Mouse (Mus musculus): ENCODE results near the gene Washc4. TPM values are rescaled to one million over a fixed set of nuclear protein-coding genes. Genes with fewer than 3 reads are reported as not detected.

The Washc4 gene
- polyA plus RNA-seq, 1 experiment: 3.9 TPM

DNA sequence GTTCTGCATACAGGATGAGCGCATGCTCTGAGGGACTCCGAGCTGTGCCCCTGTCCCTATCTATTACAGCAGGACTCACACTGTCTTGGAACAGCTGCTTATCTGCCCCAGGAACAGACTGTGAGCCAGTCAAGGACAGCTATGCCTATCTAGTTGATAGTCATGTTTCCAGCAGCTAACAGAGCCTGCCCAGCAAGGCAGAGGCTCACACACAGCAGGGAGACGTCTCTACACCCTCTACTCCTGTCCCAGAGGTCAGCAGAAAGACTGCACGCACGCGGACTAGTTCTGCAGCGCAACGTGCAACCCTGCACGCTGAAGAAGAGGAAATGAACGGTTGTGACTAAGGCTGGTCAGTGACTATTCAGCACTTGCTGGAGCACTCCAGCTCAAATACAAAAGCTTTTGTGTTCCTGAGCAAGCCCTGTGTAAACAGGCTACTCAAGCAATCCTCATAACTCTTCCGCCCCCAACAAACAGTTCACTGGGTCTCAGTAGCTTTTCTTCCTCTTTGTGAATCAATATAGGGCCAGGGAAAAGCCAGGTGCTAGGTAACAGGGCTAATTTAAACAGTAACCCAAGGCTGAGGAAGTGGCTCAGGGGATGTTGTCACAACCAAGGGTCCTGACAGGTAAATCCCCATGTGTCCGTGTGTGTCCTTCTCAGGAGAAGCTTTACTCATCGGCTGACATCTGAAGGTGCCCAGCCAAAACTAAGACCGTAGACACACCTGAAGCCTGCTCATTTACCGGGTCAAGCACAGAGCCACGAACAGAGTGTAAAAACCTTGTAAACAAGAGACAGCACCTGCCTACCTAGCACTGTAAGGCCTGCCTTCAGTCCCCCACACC is 101.5 kb downstream of the Washc4 start:
- WGBS: 37% methylated on average over 16 of the region's 16 CpGs
- H3K4me1 ChIP-seq (ENCODE audit: control insufficient read depth, insufficient read depth, low read length): peaks cover 26% of the 10 kb centered on the region
- no peak for DNase-seq
- TF ChIP-seq CTCF (IDR thresholded peaks at IDR 0.05; ENCODE audit: insufficient read depth, low read length) (no peak), POLR2A (IDR thresholded peaks at IDR 0.05; ENCODE audit: borderline replicate concordance, extremely low read depth, low read depth, low read length) (no peak)
- no peak overlapping the region for H3K4me3 ChIP-seq (replicated peaks; ENCODE audit: extremely low read depth, low read depth, low read length)

DNA sequence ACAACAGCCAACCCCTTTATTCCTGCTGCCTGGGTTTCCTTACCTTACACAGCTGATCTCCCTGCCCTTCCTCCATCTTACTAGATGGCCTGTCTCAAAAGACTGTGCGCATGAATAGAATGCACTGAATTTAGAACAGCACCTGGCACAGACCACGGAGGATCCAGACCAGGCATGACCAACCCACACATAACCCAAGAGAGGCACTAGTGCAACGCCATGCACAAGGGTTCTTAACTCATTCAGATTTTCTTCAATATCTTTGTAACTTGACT is 102.1 kb downstream of the Washc4 start:
- Histone ChIP-seq H3K4me3 (replicated peaks; ENCODE audit: extremely low read depth, low read depth, low read length) (no peak overlapping the region), H3K4me1 (ENCODE audit: control insufficient read depth, insufficient read depth, low read length) (peaks cover 26% of the 10 kb centered on the region)
- TF ChIP-seq CTCF (IDR thresholded peaks at IDR 0.05; ENCODE audit: insufficient read depth, low read length): no peak
- no peak for TF ChIP-seq POLR2A (IDR thresholded peaks at IDR 0.05; ENCODE audit: borderline replicate concordance, extremely low read depth, low read depth, low read length)
- no peak for DNase-seq
- WGBS: 82% methylated on average over 3 of the region's 3 CpGs

Other genes starting within 250 kb of the Washc4 start
- gene Slc41a2, start 205.9 kb upstream of the Washc4 start, polyA plus RNA-seq (2012; rRNA removed): 2.4 and 4.0 TPM in 2 replicates
- 0.16 and 0.24 TPM in 2 replicates for gene D10Wsu102e, start 183.5 kb upstream of the Washc4 start, polyA plus RNA-seq (2012; rRNA removed)
- gene Aldh1l2, start 9.6 kb upstream of the Washc4 start, polyA plus RNA-seq (2012; rRNA removed): 0.45 and 0.84 TPM in 2 replicates
- gene Appl2, start 105.0 kb downstream of the Washc4 start, polyA plus RNA-seq (2012; rRNA removed): 34.8 and 39.1 TPM in 2 replicates
- gene 1500009L16Rik, start 179.1 kb downstream of the Washc4 start, polyA plus RNA-seq (2012; rRNA removed): 2.0 and 2.2 TPM in 2 replicates

Measured in lung, adult 2 months (tissue).